12 mouse cellular contexts compared by ENCODE assay signal in the genomic region with DNA sequence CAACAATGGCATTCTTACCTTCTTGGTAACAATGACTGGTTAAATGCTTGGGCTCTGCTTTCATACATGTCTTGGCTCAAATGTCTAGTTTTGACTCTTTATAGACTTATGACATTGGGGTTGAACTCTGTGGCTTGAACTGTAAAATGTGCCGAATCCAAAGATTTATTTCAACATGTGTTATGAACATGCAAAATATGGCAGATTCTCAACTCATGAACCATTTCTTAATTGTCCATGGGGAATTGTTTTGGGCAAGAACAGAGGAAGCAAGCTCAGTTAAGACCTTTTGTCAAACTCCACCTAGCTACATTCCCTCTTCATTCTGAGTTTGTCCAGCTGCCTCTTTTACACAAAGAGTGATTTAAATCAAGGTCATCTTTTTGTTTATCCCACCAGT.
"Had no signal": no experiment of that assay in that cellular context is flagged by ENCODE, and none has a peak within 500 bp of the region (broad histone marks: within the 10 kb centered on the region; RNA-seq: fewer than 3 reads in every experiment).

No protein-coding gene starts in this region.

- DNase-seq: left cerebral cortex, postnatal 4 days; liver; liver, embryonic 13.5 days; liver, postnatal 0 days; lung, adult 18-20 months; lung, adult 2 months; lung, embryonic 14.5 days; lung, postnatal 10 days; lung, postnatal 14 days; lung, postnatal 36 days; lung, postnatal 4 days; midbrain, embryonic 14.5 days had no signal
